Mouse (Mus musculus) ES-E14 (cell line): Measurements from ENCODE around the gene Lpcat2.

Experiments
- CHD2 ChIP-seq: IDR thresholded peaks from 2 replicates; pipeline ENCODE4 v1.6.1; 2014; ENCODE audit warnings: mild to moderate bottlenecking, low read depth, low read length, inconsistent platforms
- HCFC1 ChIP-seq: IDR thresholded peaks from 2 replicates; pipeline ENCODE4 v1.6.1; 2012; ENCODE audit warnings: low read length, inconsistent platforms, borderline replicate concordance; ENCODE audit not compliant: insufficient read depth
- MAFK ChIP-seq: IDR thresholded peaks from 2 replicates; pipeline ENCODE4 v1.6.1; 2014; ENCODE audit warnings: mild to moderate bottlenecking, low read depth, low read length, inconsistent platforms; ENCODE audit not compliant: insufficient read depth
- ZC3H11A ChIP-seq: IDR thresholded peaks from 2 replicates; pipeline ENCODE4 v1.6.1; 2012; ENCODE audit warnings: low read depth, mild to moderate bottlenecking, inconsistent platforms, low read length, borderline replicate concordance
- ZNF384 ChIP-seq: IDR thresholded peaks from 2 replicates; pipeline ENCODE4 v1.6.1; 2012; ENCODE audit warnings: low read depth, low read length, inconsistent platforms

GRCm38 (mm10) chr8:92938056-92938455 lies 82.9 kb downstream of the Lpcat2 start:
- TF ChIP-seq ZC3H11A (no peak), ZNF384 (no peak), CHD2 (no peak), HCFC1 (no peak), MAFK (no peak)
